Mouse (Mus musculus) urinary bladder, postnatal 36 days (tissue): ENCODE measurements around the gene Hist1h4b.
"Not testable (repeated sequence)": the region's sequence is repeated elsewhere in the genome, so short reads cannot be mapped to it uniquely, and the experiment has no call there.

ENCODE experiments used
- DNase-seq, 2 experiments: peaks; one replicate each; pipeline ENCODE4 v3.0.0; 2022; ENCODE audit warnings: low spot score in 2 of 2, mixed read lengths in 1 of 2

Gene Hist1h4b

DNA sequence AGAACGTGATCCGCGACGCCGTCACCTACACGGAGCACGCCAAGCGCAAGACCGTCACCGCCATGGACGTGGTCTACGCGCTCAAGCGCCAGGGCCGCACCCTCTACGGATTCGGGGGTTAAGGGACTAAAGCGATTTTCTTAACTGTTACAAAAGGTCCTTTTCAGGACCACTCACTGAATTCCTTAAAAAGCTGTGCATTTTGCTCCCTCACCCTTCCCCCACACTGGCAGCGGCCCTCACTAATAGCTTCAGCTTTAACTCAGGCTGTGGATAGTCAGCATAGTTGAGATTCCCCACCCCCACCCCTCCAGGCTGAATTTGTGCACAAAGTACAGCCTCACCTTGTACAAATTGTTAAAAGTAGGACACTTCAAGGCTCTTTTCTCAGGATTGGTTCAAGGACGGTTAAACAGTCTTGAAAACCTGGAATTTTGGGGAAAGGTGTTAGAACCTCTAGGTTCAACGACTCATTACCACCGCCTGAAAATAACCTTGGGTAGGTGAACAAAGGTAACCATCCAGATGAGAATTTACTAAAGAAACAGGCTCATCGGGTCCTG is 479 bp downstream of the Hist1h4b start:
- DNase-seq, result no peak

GRCm38 (mm10) chr13:23757921-23758320 is 1.1 kb downstream of the Hist1h4b start:
- no peak for DNase-seq

DNA sequence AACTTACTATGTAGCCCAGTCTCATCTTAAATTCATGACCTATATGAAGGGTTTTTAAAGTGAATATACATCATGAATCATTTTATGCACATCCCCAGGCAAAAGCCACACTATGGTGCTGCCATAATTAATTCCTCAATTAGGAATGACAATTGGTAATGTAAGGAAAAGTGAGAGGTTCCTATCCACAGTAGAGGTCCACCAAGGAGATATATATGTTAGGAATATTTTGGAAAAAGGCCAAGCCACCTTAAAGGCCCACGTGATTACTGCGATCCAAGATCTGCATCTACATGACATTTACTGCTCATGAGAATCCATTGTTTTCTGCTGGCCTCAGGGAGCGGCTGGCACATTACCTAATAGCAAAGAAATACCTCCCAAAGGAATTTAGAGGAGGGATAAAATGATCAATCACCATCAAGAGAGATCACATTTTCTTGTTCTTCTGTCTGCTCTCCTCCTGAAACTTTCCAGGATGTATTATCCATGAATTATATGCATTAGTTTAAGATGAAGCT is 2.5 kb downstream of the Hist1h4b start:
- no peak for DNase-seq

GRCm38 (mm10) chr13:23759916-23760239 is 3.1 kb downstream of the Hist1h4b start:
- DNase-seq, result no peak

DNA sequence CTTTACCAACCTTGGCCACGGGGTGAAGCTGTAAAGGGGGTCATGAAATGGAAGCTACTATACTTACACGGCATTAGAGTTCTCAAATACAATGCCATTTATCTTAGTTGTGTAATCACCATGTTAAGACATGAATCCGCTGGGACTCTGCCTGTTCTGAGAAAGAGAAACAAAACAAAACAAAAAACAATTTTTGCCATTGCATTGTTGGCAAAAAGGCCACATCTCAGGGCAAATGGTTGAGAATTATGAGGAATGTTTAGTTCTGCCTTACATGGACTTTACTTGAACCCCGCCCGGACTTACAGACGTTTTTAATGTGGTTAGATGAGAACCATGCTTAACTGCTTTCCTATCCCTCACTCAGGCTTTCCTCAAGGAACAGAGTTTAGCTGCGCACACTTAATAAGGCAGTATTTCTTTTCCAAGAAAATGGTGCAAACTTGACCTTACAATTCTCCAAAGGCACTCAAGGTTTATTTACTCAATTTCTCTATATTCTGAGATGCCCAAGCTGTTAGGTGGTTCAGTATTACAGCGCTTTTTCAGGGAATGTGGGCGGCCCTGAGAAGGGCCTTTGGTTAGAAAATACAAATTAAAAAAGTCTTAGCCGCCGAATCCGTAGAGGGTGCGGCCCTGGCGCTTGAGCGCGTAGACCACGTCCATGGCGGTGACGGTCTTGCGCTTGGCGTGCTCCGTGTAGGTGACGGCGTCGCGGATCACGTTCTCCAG is 3.6 kb downstream of the Hist1h4b start:
- DNase-seq, result no peak

- peak; percentile 96 to 98 for DNase-seq
Observed at GRCm38 (mm10) chr13:23760972-23761864, 4.4 kb downstream of the Hist1h4b start, which contains the start of gene Hist1h4a. Gene Hist1h4a (minus strand): TSS chr13:23761230.

DNA sequence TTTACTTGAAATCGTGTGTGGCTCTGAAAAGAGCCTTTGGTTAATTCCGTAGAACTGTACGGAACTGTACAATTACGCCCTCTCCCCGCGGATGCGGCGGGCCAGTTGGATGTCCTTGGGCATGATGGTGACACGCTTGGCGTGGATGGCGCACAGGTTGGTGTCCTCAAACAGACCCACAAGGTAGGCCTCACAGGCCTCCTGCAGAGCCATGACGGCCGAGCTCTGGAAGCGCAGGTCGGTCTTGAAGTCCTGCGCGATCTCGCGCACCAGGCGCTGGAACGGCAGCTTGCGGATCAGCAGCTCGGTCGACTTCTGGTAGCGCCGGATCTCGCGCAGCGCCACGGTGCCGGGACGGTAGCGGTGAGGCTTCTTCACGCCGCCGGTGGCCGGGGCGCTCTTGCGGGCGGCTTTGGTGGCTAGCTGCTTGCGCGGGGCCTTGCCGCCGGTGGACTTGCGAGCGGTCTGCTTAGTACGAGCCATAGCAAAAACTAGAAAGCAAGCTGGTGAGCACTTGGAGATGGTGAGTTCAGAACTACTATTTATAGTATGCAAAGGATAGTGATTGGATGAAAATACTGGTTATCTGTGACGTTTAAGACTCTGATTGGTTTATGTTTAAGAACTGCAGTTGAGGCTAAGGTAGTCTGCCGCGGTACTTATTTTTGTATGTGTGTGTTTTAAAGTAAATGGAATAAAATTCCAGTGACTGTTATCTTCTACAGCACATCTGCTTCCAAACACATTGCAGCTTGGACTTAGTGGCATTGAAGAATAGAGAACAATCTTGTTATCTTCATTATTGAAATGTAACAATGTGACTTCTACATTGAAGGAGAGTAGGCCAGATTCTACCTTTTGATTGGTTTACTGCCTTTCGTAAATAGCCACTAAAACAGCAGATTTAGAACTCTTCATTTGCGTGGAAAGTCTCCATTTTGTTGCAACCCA is 5.3 kb downstream of the Hist1h4b start, which contains the start of gene Hist1h3a:
Gene Hist1h3a, minus strand, starts transcription at position 516 of the 951 bp plus-strand sequence.
- DNase-seq, result not testable (repeated sequence)

DNA sequence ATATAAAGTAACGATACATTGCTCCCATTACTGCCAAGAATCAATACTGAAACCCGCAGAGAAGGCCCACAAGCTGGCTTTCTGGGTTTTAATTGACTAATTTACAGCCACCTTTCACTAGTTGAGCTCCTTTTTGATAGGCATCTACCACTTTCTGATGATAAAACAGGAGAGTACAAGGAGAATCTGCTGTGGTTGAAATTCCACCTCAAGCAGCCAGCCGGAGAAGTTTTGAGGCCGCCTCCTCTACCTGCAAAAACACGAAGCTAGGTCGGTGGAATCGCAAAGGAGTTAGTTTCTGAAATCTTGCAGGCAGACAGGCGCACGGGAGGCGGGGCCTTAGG is 6.4 kb downstream of the Hist1h4b start:
- no peak for DNase-seq

DNA sequence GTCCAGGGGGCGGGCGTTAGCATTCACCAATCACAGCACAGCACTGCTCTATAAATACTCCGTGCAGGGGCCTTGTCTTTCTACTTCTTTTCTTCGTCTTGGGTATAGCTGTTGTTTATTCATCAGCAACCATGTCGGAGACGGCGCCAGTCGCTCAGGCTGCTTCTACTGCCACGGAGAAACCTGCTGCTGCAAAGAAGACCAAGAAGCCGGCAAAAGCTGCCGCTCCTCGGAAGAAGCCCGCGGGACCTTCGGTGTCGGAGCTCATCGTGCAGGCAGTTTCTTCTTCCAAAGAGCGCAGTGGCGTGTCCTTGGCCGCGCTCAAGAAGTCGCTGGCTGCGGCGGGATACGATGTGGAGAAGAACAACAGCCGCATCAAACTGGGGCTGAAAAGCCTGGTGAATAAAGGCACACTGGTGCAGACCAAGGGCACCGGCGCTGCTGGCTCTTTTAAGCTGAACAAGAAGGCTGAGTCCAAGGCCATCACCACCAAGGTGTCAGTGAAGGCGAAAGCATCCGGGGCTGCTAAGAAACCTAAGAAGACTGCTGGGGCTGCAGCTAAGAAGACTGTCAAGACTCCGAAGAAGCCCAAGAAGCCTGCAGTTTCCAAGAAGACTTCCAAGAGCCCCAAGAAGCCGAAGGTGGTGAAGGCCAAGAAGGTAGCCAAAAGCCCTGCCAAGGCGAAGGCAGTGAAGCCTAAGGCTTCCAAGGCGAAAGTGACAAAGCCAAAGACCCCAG is 6.9 kb downstream of the Hist1h4b start, which contains the start of gene Hist1h1a:
Gene Hist1h1a, plus strand, starts transcription at position 81 of the 738 bp plus-strand sequence.
- peak; percentile 65 to 81 for DNase-seq

GRCm38 (mm10) chr13:23764324-23765171 is 7.7 kb downstream of the Hist1h4b start:
- no peak for DNase-seq

- no peak for DNase-seq
Observed at GRCm38 (mm10) chr13:23765172-23765513, 8.3 kb downstream of the Hist1h4b start.

DNA sequence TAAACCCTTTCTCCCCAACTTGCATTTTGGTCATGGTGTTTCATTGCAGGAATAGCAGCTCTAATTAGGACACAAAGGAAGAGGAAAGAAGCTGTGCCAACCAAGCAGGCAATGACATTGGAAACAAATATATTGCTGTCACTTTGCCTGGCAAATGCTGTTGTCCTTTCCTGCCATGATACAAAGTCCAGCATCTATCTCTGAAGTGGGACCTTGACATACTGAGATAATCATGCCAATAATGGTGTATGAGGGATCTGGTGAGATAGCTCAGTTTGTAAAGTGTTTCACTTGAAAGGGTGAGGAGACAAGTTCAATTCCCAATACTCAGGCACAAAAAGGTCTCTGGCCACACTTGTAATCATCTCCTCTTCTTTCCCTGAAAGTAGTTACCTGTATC is 10.0 kb downstream of the Hist1h4b start:
- DNase-seq, result no peak

GRCm38 (mm10) chr13:23768834-23769397 is 12.1 kb downstream of the Hist1h4b start:
- no peak for DNase-seq

DNA sequence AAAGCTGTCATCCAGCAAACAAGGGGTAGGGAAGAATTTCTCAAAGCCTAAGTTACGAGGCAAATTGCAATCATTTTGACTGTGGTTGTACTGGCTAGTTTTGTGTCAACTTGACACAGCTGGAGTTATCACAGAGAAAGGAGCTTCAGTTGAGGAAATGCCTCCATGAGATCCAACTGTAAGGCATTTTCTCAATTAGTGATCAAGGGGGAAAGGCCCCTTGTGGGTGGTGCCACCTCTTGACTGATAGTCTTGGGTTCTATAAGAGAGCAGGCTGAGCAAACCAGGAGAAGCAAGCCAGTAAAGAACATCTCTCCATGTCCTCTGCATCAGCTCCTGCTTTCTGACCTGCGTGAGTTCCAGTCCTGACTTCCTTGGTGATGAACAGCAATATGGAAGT is 12.8 kb downstream of the Hist1h4b start, which contains the start of gene Trim38:
Gene Trim38, plus strand, starts transcription at position 301 of the 400 bp plus-strand sequence.
- not testable (repeated sequence) for DNase-seq

GRCm38 (mm10) chr13:23772561-23773313 is 15.9 kb downstream of the Hist1h4b start:
- DNase-seq, result no peak

DNA sequence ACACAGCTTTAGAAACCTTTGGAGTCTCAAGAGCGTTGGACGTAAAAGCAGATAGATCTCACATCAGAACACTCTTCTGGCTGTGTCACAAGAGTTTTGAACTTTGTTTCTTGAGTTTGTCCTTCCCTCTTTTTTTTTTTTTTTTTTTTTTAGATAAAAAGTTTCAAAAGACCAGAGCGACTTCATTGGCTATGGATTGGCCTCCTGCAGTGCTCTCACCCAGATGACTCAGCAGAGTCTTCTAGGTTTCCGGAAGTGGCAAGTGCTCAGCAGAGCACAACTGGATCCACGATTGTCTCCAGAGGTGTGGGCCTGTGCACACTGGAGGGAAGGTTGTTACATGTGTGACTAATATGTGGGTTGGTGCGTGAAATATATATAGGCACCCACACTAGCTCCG is 21.5 kb downstream of the Hist1h4b start:
- no peak for DNase-seq

GRCm38 (mm10) chr13:23779025-23779424 is 22.2 kb downstream of the Hist1h4b start:
- DNase-seq, result no peak

DNA sequence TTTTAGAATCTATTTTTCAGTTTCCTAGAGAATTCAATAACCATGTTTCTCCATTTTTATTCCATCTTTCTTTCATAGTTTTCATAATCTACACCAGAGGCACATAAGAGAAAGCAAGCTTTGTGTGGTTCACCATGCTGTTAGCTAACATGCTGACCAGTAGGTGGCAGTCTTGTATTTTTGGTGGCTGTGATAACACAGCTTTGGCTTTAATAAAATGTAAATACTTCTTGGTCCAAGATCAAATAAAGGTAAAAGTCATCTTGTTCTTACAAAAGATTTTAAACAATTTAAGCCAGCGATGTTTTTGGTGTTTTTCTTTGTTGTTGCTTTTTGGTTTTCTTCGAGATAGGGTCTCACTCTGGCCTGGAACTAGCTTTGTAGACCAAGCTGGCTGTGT is 35.7 kb downstream of the Hist1h4b start:
- peak; percentile 6 to 23 for DNase-seq
